Mouse (Mus musculus): Measurements from ENCODE around the gene Lyar. TPM values are rescaled to one million over a fixed set of nuclear protein-coding genes. Genes with fewer than 3 reads are reported as not detected.

Gene Lyar
- polyA plus RNA-seq, 1 experiment from 2014 or later = 47.7 TPM

- peak within 1 kb of the TSS; percentile 89 for H3K9ac ChIP-seq (replicated peaks; ENCODE audit: low read depth, low read length)
- under 1% methylated on average over 40 of the region's 40 CpGs for WGBS
- H3K9me3 ChIP-seq (ENCODE audit: control insufficient read depth, low read length) = no peaks in the 10 kb centered on the region
- H3K27ac ChIP-seq (ENCODE audit: low read length) = peak within 1 kb of the TSS; percentile 74
- H3K4me1 ChIP-seq (replicated peaks; ENCODE audit: control insufficient read depth, insufficient read depth, low read length) = peaks cover 5% of the 10 kb centered on the region
- ATAC-seq = peak; percentile 81
- no peaks in the 10 kb centered on the region for H3K27me3 ChIP-seq (replicated peaks; ENCODE audit: control insufficient read depth, insufficient read depth, low read length)
- H3K4me3 ChIP-seq (replicated peaks; ENCODE audit: low read length) = peak within 1 kb of the TSS; percentile 96
- H3K36me3 ChIP-seq (ENCODE audit: control insufficient read depth, insufficient read depth) = peaks cover 22% of the 10 kb centered on the region
- peak within 1 kb of the TSS; percentile 96 for H3K4me2 ChIP-seq (ENCODE audit: low read length)
Observed at GRCm38 (mm10) chr5:38260107-38260682, 39.9 kb downstream of the Lyar start, which contains the start of gene Tmem128. Tmem128 (plus strand) TSS chr5:38260185.

- Histone ChIP-seq H3K27me3 (replicated peaks; ENCODE audit: control insufficient read depth, insufficient read depth, low read length) (peaks cover 16% of the 10 kb centered on the region), H3K36me3 (ENCODE audit: control insufficient read depth, insufficient read depth) (peaks cover 16% of the 10 kb centered on the region), H3K27ac (ENCODE audit: low read length) (no peak overlapping the region), H3K4me1 (replicated peaks; ENCODE audit: control insufficient read depth, insufficient read depth, low read length) (no peaks in the 10 kb centered on the region), H3K4me3 (replicated peaks; ENCODE audit: low read length) (no peak overlapping the region), H3K4me2 (ENCODE audit: low read length) (no peak overlapping the region), H3K9me3 (ENCODE audit: control insufficient read depth, low read length) (no peaks in the 10 kb centered on the region), H3K9ac (replicated peaks; ENCODE audit: low read depth, low read length) (no peak overlapping the region)
- ATAC-seq = no peak
- 95% methylated on average over 3 of the region's 3 CpGs for WGBS
Observed at GRCm38 (mm10) chr5:38270942-38271341, 50.7 kb downstream of the Lyar start.

GRCm38 (mm10) chr5:38273831-38274230 is 53.6 kb downstream of the Lyar start:
- H3K9ac ChIP-seq (replicated peaks; ENCODE audit: low read depth, low read length) = no peak overlapping the region
- H3K9me3 ChIP-seq (ENCODE audit: control insufficient read depth, low read length) = no peaks in the 10 kb centered on the region
- H3K4me2 ChIP-seq (ENCODE audit: low read length) = no peak overlapping the region
- H3K27ac ChIP-seq (ENCODE audit: low read length) = no peak overlapping the region
- ATAC-seq = no peak
- H3K36me3 ChIP-seq (ENCODE audit: control insufficient read depth, insufficient read depth) = peaks cover 4% of the 10 kb centered on the region
- peaks cover 17% of the 10 kb centered on the region for H3K4me1 ChIP-seq (replicated peaks; ENCODE audit: control insufficient read depth, insufficient read depth, low read length)
- H3K4me3 ChIP-seq (replicated peaks; ENCODE audit: low read length) = no peak overlapping the region
- peaks cover 43% of the 10 kb centered on the region for H3K27me3 ChIP-seq (replicated peaks; ENCODE audit: control insufficient read depth, insufficient read depth, low read length)
- WGBS = 88% methylated on average over 4 of the region's 4 CpGs

GRCm38 (mm10) chr5:38275771-38276170 is 55.5 kb downstream of the Lyar start, which contains the start of gene Otop1:
Otop1 (plus strand) TSS chr5:38275972.
- no peak for ATAC-seq
- H3K27ac ChIP-seq (ENCODE audit: low read length) = no peak within 1 kb of the TSS
- H3K4me3 ChIP-seq (replicated peaks; ENCODE audit: low read length) = peak within 1 kb of the TSS; percentile 10; the same call in 1 of the 2 replicates
- no peak within 1 kb of the TSS for H3K9ac ChIP-seq (replicated peaks; ENCODE audit: low read depth, low read length)
- H3K4me1 ChIP-seq (replicated peaks; ENCODE audit: control insufficient read depth, insufficient read depth, low read length) = peaks cover 17% of the 10 kb centered on the region
- peak within 1 kb of the TSS; percentile 24 for H3K4me2 ChIP-seq (ENCODE audit: low read length)
- H3K36me3 ChIP-seq (ENCODE audit: control insufficient read depth, insufficient read depth) = no peaks in the 10 kb centered on the region
- H3K27me3 ChIP-seq (replicated peaks; ENCODE audit: control insufficient read depth, insufficient read depth, low read length) = peaks cover 54% of the 10 kb centered on the region
- H3K9me3 ChIP-seq (ENCODE audit: control insufficient read depth, low read length) = no peaks in the 10 kb centered on the region
- 5% methylated on average over 4 of the region's 4 CpGs for WGBS

GRCm38 (mm10) chr5:38276451-38276850 is 56.2 kb downstream of the Lyar start:
- peaks cover 54% of the 10 kb centered on the region for H3K27me3 ChIP-seq (replicated peaks; ENCODE audit: control insufficient read depth, insufficient read depth, low read length)
- under 1% methylated on average over 19 of the region's 19 CpGs for WGBS
- H3K4me2 ChIP-seq (ENCODE audit: low read length) = peak overlapping the region; percentile 24
- H3K9ac ChIP-seq (replicated peaks; ENCODE audit: low read depth, low read length) = no peak overlapping the region
- H3K27ac ChIP-seq (ENCODE audit: low read length) = no peak overlapping the region
- no peaks in the 10 kb centered on the region for H3K9me3 ChIP-seq (ENCODE audit: control insufficient read depth, low read length)
- H3K36me3 ChIP-seq (ENCODE audit: control insufficient read depth, insufficient read depth) = no peaks in the 10 kb centered on the region
- no peak for ATAC-seq
- peaks cover 17% of the 10 kb centered on the region for H3K4me1 ChIP-seq (replicated peaks; ENCODE audit: control insufficient read depth, insufficient read depth, low read length)
- H3K4me3 ChIP-seq (replicated peaks; ENCODE audit: low read length) = peak overlapping the region; percentile 10; the same call in 1 of the 2 replicates

GRCm38 (mm10) chr5:38277098-38277866 is 57.0 kb downstream of the Lyar start:
- Histone ChIP-seq H3K27ac (ENCODE audit: low read length) (no peak overlapping the region), H3K4me1 (replicated peaks; ENCODE audit: control insufficient read depth, insufficient read depth, low read length) (peaks cover 17% of the 10 kb centered on the region), H3K27me3 (replicated peaks; ENCODE audit: control insufficient read depth, insufficient read depth, low read length) (peaks cover 54% of the 10 kb centered on the region), H3K4me3 (replicated peaks; ENCODE audit: low read length) (peak overlapping the region; percentile 40), H3K9ac (replicated peaks; ENCODE audit: low read depth, low read length) (0 out of 2 replicates have a peak overlapping the region, but pooled peaks have one; percentile 23), H3K9me3 (ENCODE audit: control insufficient read depth, low read length) (no peaks in the 10 kb centered on the region), H3K4me2 (ENCODE audit: low read length) (peak overlapping the region; percentile 53), H3K36me3 (ENCODE audit: control insufficient read depth, insufficient read depth) (no peaks in the 10 kb centered on the region)
- ATAC-seq = peak; percentile 51
- 2% methylated on average over 53 of the region's 65 CpGs for WGBS

- Histone ChIP-seq H3K4me2 (ENCODE audit: low read length) (peak overlapping the region; percentile 53), H3K4me1 (replicated peaks; ENCODE audit: control insufficient read depth, insufficient read depth, low read length) (peaks cover 17% of the 10 kb centered on the region), H3K4me3 (replicated peaks; ENCODE audit: low read length) (peak overlapping the region; percentile 40), H3K27ac (ENCODE audit: low read length) (no peak overlapping the region), H3K36me3 (ENCODE audit: control insufficient read depth, insufficient read depth) (no peaks in the 10 kb centered on the region), H3K9ac (replicated peaks; ENCODE audit: low read depth, low read length) (no peak overlapping the region), H3K27me3 (replicated peaks; ENCODE audit: control insufficient read depth, insufficient read depth, low read length) (peaks cover 54% of the 10 kb centered on the region), H3K9me3 (ENCODE audit: control insufficient read depth, low read length) (no peaks in the 10 kb centered on the region)
- WGBS = 21% methylated on average over 12 of the region's 12 CpGs
- no peak for ATAC-seq
Observed at GRCm38 (mm10) chr5:38277936-38278600, 57.8 kb downstream of the Lyar start.

- H3K4me2 ChIP-seq (ENCODE audit: low read length) = no peak overlapping the region
- H3K9ac ChIP-seq (replicated peaks; ENCODE audit: low read depth, low read length) = no peak overlapping the region
- no peaks in the 10 kb centered on the region for H3K36me3 ChIP-seq (ENCODE audit: control insufficient read depth, insufficient read depth)
- H3K27me3 ChIP-seq (replicated peaks; ENCODE audit: control insufficient read depth, insufficient read depth, low read length) = peaks cover 46% of the 10 kb centered on the region
- no peak overlapping the region for H3K27ac ChIP-seq (ENCODE audit: low read length)
- no peak overlapping the region for H3K4me3 ChIP-seq (replicated peaks; ENCODE audit: low read length)
- H3K4me1 ChIP-seq (replicated peaks; ENCODE audit: control insufficient read depth, insufficient read depth, low read length) = peaks cover 17% of the 10 kb centered on the region
- ATAC-seq = no peak
- 43% methylated on average over 1 of the region's 1 CpGs for whole genome bisulfite sequencing
- no peaks in the 10 kb centered on the region for H3K9me3 ChIP-seq (ENCODE audit: control insufficient read depth, low read length)
Observed at GRCm38 (mm10) chr5:38280075-38280474, 59.8 kb downstream of the Lyar start.
